Mouse (Mus musculus): ENCODE results near the gene Spag5. TPM values are rescaled to one million over a fixed set of nuclear protein-coding genes. Genes with fewer than 3 reads are reported as not detected.

The Spag5 gene
- polyA plus RNA-seq, 1 experiment from 2014 or later, result 25.0 TPM

- Histone ChIP-seq H3K4me3 (ENCODE audit: control insufficient read depth in 1 of 2, insufficient read depth in 1 of 2, low read depth in 1 of 2, low read length in 2 of 2) (no peak overlapping the region), H3K4me2 (ENCODE audit: low read length) (peak overlapping the region; percentile 49; the same call in 1 of the 2 replicates), H3K9me3 (ENCODE audit: control insufficient read depth, low read length) (no peaks in the 10 kb centered on the region), H3K9ac (ENCODE audit: low read length) (no peak overlapping the region), H3K27me3 (ENCODE audit: control insufficient read depth, insufficient read depth, low read length) (no peaks in the 10 kb centered on the region), H3K27ac (replicated peaks in 1 of 2; ENCODE audit: control insufficient read depth in 1 of 2, insufficient read depth in 1 of 2, low read depth in 2 of 2, low read length in 2 of 2) (no peak overlapping the region), H3K36me3 (ENCODE audit: control insufficient read depth, insufficient read depth, low read length) (peaks cover 30% of the 10 kb centered on the region), H3K4me1 (ENCODE audit: control insufficient read depth in 2 of 2, insufficient read depth in 2 of 2, low read length in 2 of 2) (peaks cover 8 to 16% of the 10 kb centered on the region in 2 experiments; a peak in 3 of 4 replicates)
- ATAC-seq (ENCODE audit: insufficient number of reproducible peaks, insufficient read depth, low FRiP score, low read depth), result no peak
- 80% methylated on average over 15 of the region's 15 CpGs for WGBS
These were observed 22.9 kb downstream of the Spag5 start for GRCm38 (mm10) chr11:78324000-78324785.

- Histone ChIP-seq H3K4me3 (ENCODE audit: control insufficient read depth in 1 of 2, insufficient read depth in 1 of 2, low read depth in 1 of 2, low read length in 2 of 2) (no peak overlapping the region), H3K9ac (ENCODE audit: low read length) (no peak overlapping the region), H3K9me3 (ENCODE audit: control insufficient read depth, low read length) (no peaks in the 10 kb centered on the region), H3K4me2 (ENCODE audit: low read length) (no peak overlapping the region), H3K27me3 (ENCODE audit: control insufficient read depth, insufficient read depth, low read length) (no peaks in the 10 kb centered on the region), H3K36me3 (ENCODE audit: control insufficient read depth, insufficient read depth, low read length) (peaks cover 22% of the 10 kb centered on the region), H3K4me1 (ENCODE audit: control insufficient read depth in 2 of 2, insufficient read depth in 2 of 2, low read length in 2 of 2) (peaks cover 8 to 18% of the 10 kb centered on the region in 2 experiments; a peak in 3 of 4 replicates), H3K27ac (replicated peaks in 1 of 2; ENCODE audit: control insufficient read depth in 1 of 2, insufficient read depth in 1 of 2, low read depth in 2 of 2, low read length in 2 of 2) (no peak overlapping the region)
- ATAC-seq (ENCODE audit: insufficient number of reproducible peaks, insufficient read depth, low FRiP score, low read depth), result no peak
- WGBS, result 95% methylated on average over 12 of the region's 12 CpGs
These were observed 23.6 kb downstream of the Spag5 start for GRCm38 (mm10) chr11:78324965-78325364.

- Histone ChIP-seq H3K9me3 (ENCODE audit: control insufficient read depth, low read length) (no peaks in the 10 kb centered on the region), H3K4me2 (ENCODE audit: low read length) (no peak overlapping the region), H3K27me3 (ENCODE audit: control insufficient read depth, insufficient read depth, low read length) (no peaks in the 10 kb centered on the region), H3K36me3 (ENCODE audit: control insufficient read depth, insufficient read depth, low read length) (no peaks in the 10 kb centered on the region; the same call in 1 of the 2 replicates), H3K4me1 (ENCODE audit: control insufficient read depth in 2 of 2, insufficient read depth in 2 of 2, low read length in 2 of 2) (peaks cover 8 to 18% of the 10 kb centered on the region in 2 experiments; a peak in 3 of 4 replicates), H3K27ac (replicated peaks in 1 of 2; ENCODE audit: control insufficient read depth in 1 of 2, insufficient read depth in 1 of 2, low read depth in 2 of 2, low read length in 2 of 2) (no peak overlapping the region), H3K4me3 (ENCODE audit: control insufficient read depth in 1 of 2, insufficient read depth in 1 of 2, low read depth in 1 of 2, low read length in 2 of 2) (no peak overlapping the region), H3K9ac (ENCODE audit: low read length) (no peak overlapping the region)
- 85% methylated on average over 4 of the region's 4 CpGs for WGBS
- ATAC-seq (ENCODE audit: insufficient number of reproducible peaks, insufficient read depth, low FRiP score, low read depth), result no peak
These were observed 25.9 kb downstream of the Spag5 start for GRCm38 (mm10) chr11:78327215-78327614.

- H3K9ac ChIP-seq (ENCODE audit: low read length), result peak within 1 kb of the TSS; percentile 92
- ATAC-seq (ENCODE audit: insufficient number of reproducible peaks, insufficient read depth, low FRiP score, low read depth), result peak; percentile 95
- H3K4me3 ChIP-seq (ENCODE audit: control insufficient read depth in 1 of 2, insufficient read depth in 1 of 2, low read depth in 1 of 2, low read length in 2 of 2), result peak within 1 kb of the TSS; percentile 88 to 94
- peaks cover 2% of the 10 kb centered on the region for H3K36me3 ChIP-seq (ENCODE audit: control insufficient read depth, insufficient read depth, low read length)
- H3K4me2 ChIP-seq (ENCODE audit: low read length), result peak within 1 kb of the TSS; percentile 97
- H3K27me3 ChIP-seq (ENCODE audit: control insufficient read depth, insufficient read depth, low read length), result no peaks in the 10 kb centered on the region
- 9% methylated on average over 37 of the region's 37 CpGs for WGBS
- H3K9me3 ChIP-seq (ENCODE audit: control insufficient read depth, low read length), result no peaks in the 10 kb centered on the region
- peak within 1 kb of the TSS in 1 of 2 experiments; percentile 34; a peak in 1 of 4 replicates for H3K27ac ChIP-seq (replicated peaks in 1 of 2; ENCODE audit: control insufficient read depth in 1 of 2, insufficient read depth in 1 of 2, low read depth in 2 of 2, low read length in 2 of 2)
- peaks cover 6 to 13% of the 10 kb centered on the region in 2 experiments; a peak in 3 of 4 replicates for H3K4me1 ChIP-seq (ENCODE audit: control insufficient read depth in 2 of 2, insufficient read depth in 2 of 2, low read length in 2 of 2)
These were observed 26.5 kb downstream of the Spag5 start, which contains the start of gene Pigs for GRCm38 (mm10) chr11:78327634-78328511. TSS of gene Pigs (plus strand) at chr11:78328415.

- Histone ChIP-seq H3K4me1 (ENCODE audit: control insufficient read depth in 2 of 2, insufficient read depth in 2 of 2, low read length in 2 of 2) (peaks cover 4 to 6% of the 10 kb centered on the region in 2 experiments; a peak in 3 of 4 replicates), H3K4me2 (ENCODE audit: low read length) (peak overlapping the region; percentile 97), H3K9ac (ENCODE audit: low read length) (peak overlapping the region; percentile 92), H3K27me3 (ENCODE audit: control insufficient read depth, insufficient read depth, low read length) (no peaks in the 10 kb centered on the region), H3K9me3 (ENCODE audit: control insufficient read depth, low read length) (no peaks in the 10 kb centered on the region), H3K27ac (replicated peaks in 1 of 2; ENCODE audit: control insufficient read depth in 1 of 2, insufficient read depth in 1 of 2, low read depth in 2 of 2, low read length in 2 of 2) (no peak overlapping the region), H3K36me3 (ENCODE audit: control insufficient read depth, insufficient read depth, low read length) (peaks cover 9% of the 10 kb centered on the region), H3K4me3 (ENCODE audit: control insufficient read depth in 1 of 2, insufficient read depth in 1 of 2, low read depth in 1 of 2, low read length in 2 of 2) (peak overlapping the region; percentile 88 to 94)
- peak; percentile 23; the same call in 1 of the 2 replicates for ATAC-seq (ENCODE audit: insufficient number of reproducible peaks, insufficient read depth, low FRiP score, low read depth)
- under 1% methylated on average over 41 of the region's 41 CpGs for WGBS
These were observed 27.3 kb downstream of the Spag5 start for GRCm38 (mm10) chr11:78328512-78329056.

GRCm38 (mm10) chr11:78332676-78333075, 31.3 kb downstream of the Spag5 start:
- no peak for ATAC-seq (ENCODE audit: insufficient number of reproducible peaks, insufficient read depth, low FRiP score, low read depth)
- Histone ChIP-seq H3K4me2 (ENCODE audit: low read length) (no peak overlapping the region), H3K27me3 (ENCODE audit: control insufficient read depth, insufficient read depth, low read length) (no peaks in the 10 kb centered on the region), H3K36me3 (ENCODE audit: control insufficient read depth, insufficient read depth, low read length) (peaks cover 43% of the 10 kb centered on the region), H3K27ac (replicated peaks in 1 of 2; ENCODE audit: control insufficient read depth in 1 of 2, insufficient read depth in 1 of 2, low read depth in 2 of 2, low read length in 2 of 2) (no peak overlapping the region), H3K9me3 (ENCODE audit: control insufficient read depth, low read length) (no peaks in the 10 kb centered on the region), H3K4me3 (ENCODE audit: control insufficient read depth in 1 of 2, insufficient read depth in 1 of 2, low read depth in 1 of 2, low read length in 2 of 2) (no peak overlapping the region), H3K9ac (ENCODE audit: low read length) (no peak overlapping the region), H3K4me1 (ENCODE audit: control insufficient read depth in 2 of 2, insufficient read depth in 2 of 2, low read length in 2 of 2) (peaks cover 0 to 6% of the 10 kb centered on the region in 2 experiments; a peak in 1 of 4 replicates)
- 93% methylated on average over 12 of the region's 12 CpGs for WGBS

- H3K9ac ChIP-seq (ENCODE audit: low read length), result no peak overlapping the region
- 95% methylated on average over 5 of the region's 5 CpGs for WGBS
- ATAC-seq (ENCODE audit: insufficient number of reproducible peaks, insufficient read depth, low FRiP score, low read depth), result no peak
- peaks cover 0 to 5% of the 10 kb centered on the region in 2 experiments; a peak in 1 of 4 replicates for H3K4me1 ChIP-seq (ENCODE audit: control insufficient read depth in 2 of 2, insufficient read depth in 2 of 2, low read length in 2 of 2)
- H3K36me3 ChIP-seq (ENCODE audit: control insufficient read depth, insufficient read depth, low read length), result peaks cover 51% of the 10 kb centered on the region
- no peaks in the 10 kb centered on the region for H3K9me3 ChIP-seq (ENCODE audit: control insufficient read depth, low read length)
- no peak overlapping the region for H3K4me2 ChIP-seq (ENCODE audit: low read length)
- no peak overlapping the region for H3K27ac ChIP-seq (replicated peaks in 1 of 2; ENCODE audit: control insufficient read depth in 1 of 2, insufficient read depth in 1 of 2, low read depth in 2 of 2, low read length in 2 of 2)
- no peaks in the 10 kb centered on the region for H3K27me3 ChIP-seq (ENCODE audit: control insufficient read depth, insufficient read depth, low read length)
- no peak overlapping the region for H3K4me3 ChIP-seq (ENCODE audit: control insufficient read depth in 1 of 2, insufficient read depth in 1 of 2, low read depth in 1 of 2, low read length in 2 of 2)
These were observed 32.7 kb downstream of the Spag5 start for GRCm38 (mm10) chr11:78333992-78334391.

Data from heart, embryonic 14.5 days (tissue).